Mouse (Mus musculus): ENCODE results near the gene Patl1.

DNA sequence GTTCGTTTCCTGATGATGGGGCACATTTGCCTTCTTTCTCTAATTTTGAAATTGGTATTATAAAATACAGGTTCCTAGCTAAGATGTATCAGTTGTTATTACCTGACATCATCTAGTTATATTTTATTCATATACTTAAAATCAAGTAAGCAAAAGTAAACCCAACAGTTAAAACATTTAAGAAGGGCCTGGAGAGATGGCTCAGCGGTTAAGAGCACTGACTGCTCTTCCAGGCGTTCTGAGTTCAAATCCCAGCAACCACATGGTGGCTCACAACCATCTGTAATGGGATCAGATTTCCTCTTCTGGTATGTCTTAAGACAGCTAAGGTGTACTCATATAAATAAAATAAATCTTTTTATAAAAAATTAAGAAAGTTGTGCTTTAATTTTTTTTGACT lies 75.6 kb downstream of the Patl1 start:
- TF ChIP-seq UBTF (IDR thresholded peaks at IDR 0.05; ENCODE audit: borderline replicate concordance, insufficient read depth, low read depth, low read length), result no peak
- no peak for TF ChIP-seq POLR2A (IDR thresholded peaks at IDR 0.05; ENCODE audit: control insufficient read depth in 1 of 2, insufficient read depth in 1 of 2, low read depth in 1 of 2, low read length in 2 of 2, poor library complexity in 1 of 2)
- no peak for TF ChIP-seq CTCF (IDR thresholded peaks at IDR 0.05 in 2 of 3, conservative IDR thresholded peaks at IDR 0.05 in 1 of 3; ENCODE audit: control insufficient read depth in 1 of 3, insufficient read depth in 1 of 3, low read depth in 2 of 3, low read length in 3 of 3, poor library complexity in 1 of 3, severe bottlenecking in 1 of 3)
- TF ChIP-seq RAD21 (IDR thresholded peaks at IDR 0.05; ENCODE audit: low read depth, low read length), result no peak
- TF ChIP-seq ZC3H11A (IDR thresholded peaks at IDR 0.05; ENCODE audit: low read depth, low read length), result no peak
- TF ChIP-seq MEF2A (IDR thresholded peaks at IDR 0.05; ENCODE audit: extremely low read depth, insufficient replicate concordance, low read depth, low read length, poor library complexity, severe bottlenecking), result no peak
- no peak for TF ChIP-seq MAX (IDR thresholded peaks at IDR 0.05; ENCODE audit: low read length)
- TF ChIP-seq ETS1 (IDR thresholded peaks at IDR 0.05; ENCODE audit: low read depth, low read length), result no peak
- TF ChIP-seq JUND (IDR thresholded peaks at IDR 0.05; ENCODE audit: low read depth, low read length), result no peak
- TF ChIP-seq EP300 (IDR thresholded peaks at IDR 0.05; ENCODE audit: low read depth in 1 of 2, low read length in 2 of 2), result no peak
- TF ChIP-seq SMC3 (IDR thresholded peaks at IDR 0.05; ENCODE audit: low read depth, low read length), result no peak
- no peak for TF ChIP-seq CHD1 (IDR thresholded peaks at IDR 0.05; ENCODE audit: low read depth, low read length)
- TF ChIP-seq HCFC1 (IDR thresholded peaks at IDR 0.05; ENCODE audit: low read depth, low read length), result no peak
